Mouse (Mus musculus) G1E (cell line): ENCODE results near the gene Slc8a3.

Experiments used
- CTCF ChIP-seq: IDR thresholded peaks from 2 replicates; pipeline ENCODE4 v1.5.1; 2012; ENCODE audit warnings: low read depth, low read length, inconsistent platforms, mixed read lengths
- GATA1 ChIP-seq: IDR thresholded peaks from 2 replicates; pipeline ENCODE4 v1.6.1; 2012; ENCODE audit warnings: borderline replicate concordance, low read length, inconsistent platforms, mixed read lengths

GRCm38 (mm10) chr12:81166615-81167014 is 166.4 kb downstream of the Slc8a3 start:
- no peak for TF ChIP-seq GATA1
- TF ChIP-seq CTCF = no peak
